Mouse (Mus musculus): ENCODE measurements at regions not wholly inside any gene's neighbourhood (a gene's known extent, or its start where the extent isn't known, plus 50 kb on each side); places are given as distances from the start of the nearest gene placed in this dataset.

GRCm38 (mm10) chr16:42627675-42628074 is 248.0 kb upstream of the Zbtb20 start:
- Histone ChIP-seq H3K27me3 (replicated peaks; ENCODE audit: insufficient read depth, low read length) (no peaks in the 10 kb centered on the region), H3K27ac (ENCODE audit: low read length) (no peak overlapping the region), H3K4me3 (ENCODE audit: low read depth, low read length) (no peak overlapping the region), H3K4me1 (ENCODE audit: insufficient read depth, low read depth, low read length) (no peaks in the 10 kb centered on the region), H3K9ac (replicated peaks; ENCODE audit: low read depth) (no peak overlapping the region), H3K36me3 (ENCODE audit: insufficient read depth, low read length) (no peaks in the 10 kb centered on the region), H3K4me2 (replicated peaks; ENCODE audit: low read depth, low read length) (no peak overlapping the region), H3K9me3 (ENCODE audit: low read length) (no peaks in the 10 kb centered on the region)
- DNase-seq (ENCODE audit: low spot score): no peak
- WGBS: 82% methylated on average over 3 of the region's 3 CpGs
- TF ChIP-seq EP300 (IDR thresholded peaks at IDR 0.05) (no peak), CTCF (IDR thresholded peaks at IDR 0.05) (no peak)
- ATAC-seq: no peak

- Histone ChIP-seq H3K4me3 (ENCODE audit: low read depth, low read length) (no peak overlapping the region), H3K4me1 (ENCODE audit: insufficient read depth, low read depth, low read length) (no peaks in the 10 kb centered on the region), H3K27me3 (replicated peaks; ENCODE audit: insufficient read depth, low read length) (no peaks in the 10 kb centered on the region), H3K9ac (replicated peaks; ENCODE audit: low read depth) (no peak overlapping the region), H3K9me3 (ENCODE audit: low read length) (no peaks in the 10 kb centered on the region), H3K27ac (ENCODE audit: low read length) (no peak overlapping the region), H3K4me2 (replicated peaks; ENCODE audit: low read depth, low read length) (no peak overlapping the region), H3K36me3 (ENCODE audit: insufficient read depth, low read length) (no peaks in the 10 kb centered on the region)
- 49% methylated on average over 3 of the region's 3 CpGs for WGBS
- DNase-seq (ENCODE audit: low spot score) (no peak), ATAC-seq (no peak)
- TF ChIP-seq CTCF (IDR thresholded peaks at IDR 0.05): no peak
- no peak for TF ChIP-seq EP300 (IDR thresholded peaks at IDR 0.05)
These were observed 259.8 kb upstream of the Zbtb20 start for GRCm38 (mm10) chr16:42615920-42616319.

GRCm38 (mm10) chr16:42612011-42612410 is 263.7 kb upstream of the Zbtb20 start:
- no peak for ATAC-seq
- H3K9ac ChIP-seq (replicated peaks; ENCODE audit: low read depth): no peak overlapping the region
- H3K27me3 ChIP-seq (replicated peaks; ENCODE audit: insufficient read depth, low read length): no peaks in the 10 kb centered on the region
- WGBS: 80% methylated on average over 2 of the region's 2 CpGs
- H3K4me1 ChIP-seq (ENCODE audit: insufficient read depth, low read depth, low read length): no peaks in the 10 kb centered on the region
- no peak overlapping the region for H3K4me2 ChIP-seq (replicated peaks; ENCODE audit: low read depth, low read length)
- no peaks in the 10 kb centered on the region for H3K9me3 ChIP-seq (ENCODE audit: low read length)
- TF ChIP-seq CTCF (IDR thresholded peaks at IDR 0.05): no peak
- no peak for TF ChIP-seq EP300 (IDR thresholded peaks at IDR 0.05)
- H3K27ac ChIP-seq (ENCODE audit: low read length): no peak overlapping the region
- no peak for DNase-seq (ENCODE audit: low spot score)
- H3K4me3 ChIP-seq (ENCODE audit: low read depth, low read length): no peak overlapping the region
- H3K36me3 ChIP-seq (ENCODE audit: insufficient read depth, low read length): no peaks in the 10 kb centered on the region

GRCm38 (mm10) chr16:42608336-42608735 is 267.3 kb upstream of the Zbtb20 start:
- Histone ChIP-seq H3K9me3 (ENCODE audit: low read length) (no peaks in the 10 kb centered on the region), H3K27ac (ENCODE audit: low read length) (no peak overlapping the region), H3K36me3 (ENCODE audit: insufficient read depth, low read length) (no peaks in the 10 kb centered on the region), H3K4me2 (replicated peaks; ENCODE audit: low read depth, low read length) (no peak overlapping the region), H3K4me1 (ENCODE audit: insufficient read depth, low read depth, low read length) (no peaks in the 10 kb centered on the region), H3K9ac (replicated peaks; ENCODE audit: low read depth) (no peak overlapping the region), H3K27me3 (replicated peaks; ENCODE audit: insufficient read depth, low read length) (no peaks in the 10 kb centered on the region), H3K4me3 (ENCODE audit: low read depth, low read length) (no peak overlapping the region)
- 46% methylated on average over 5 of the region's 5 CpGs for WGBS
- no peak; the same call in 1 of the 2 replicates for ATAC-seq
- DNase-seq (ENCODE audit: low spot score): no peak
- TF ChIP-seq EP300 (IDR thresholded peaks at IDR 0.05): no peak

GRCm38 (mm10) chr16:42592321-42592720 is 251.9 kb upstream of the Gap43 start:
- no peaks in the 10 kb centered on the region for H3K9me3 ChIP-seq (ENCODE audit: low read length)
- H3K27me3 ChIP-seq (replicated peaks; ENCODE audit: insufficient read depth, low read length): no peaks in the 10 kb centered on the region
- H3K4me1 ChIP-seq (ENCODE audit: insufficient read depth, low read depth, low read length): peaks cover 4% of the 10 kb centered on the region; the same call in 1 of the 2 replicates
- peak; percentile 89 for ATAC-seq
- no peak overlapping the region for H3K27ac ChIP-seq (ENCODE audit: low read length)
- WGBS: 42% methylated on average over 3 of the region's 3 CpGs
- no peak overlapping the region for H3K4me2 ChIP-seq (replicated peaks; ENCODE audit: low read depth, low read length)
- peak; percentile 53 for DNase-seq (ENCODE audit: low spot score)
- no peak overlapping the region for H3K9ac ChIP-seq (replicated peaks; ENCODE audit: low read depth)
- H3K36me3 ChIP-seq (ENCODE audit: insufficient read depth, low read length): no peaks in the 10 kb centered on the region
- H3K4me3 ChIP-seq (ENCODE audit: low read depth, low read length): no peak overlapping the region
- TF ChIP-seq EP300 (IDR thresholded peaks at IDR 0.05) (no peak), CTCF (IDR thresholded peaks at IDR 0.05) (no peak)

- Histone ChIP-seq H3K36me3 (ENCODE audit: insufficient read depth, low read length) (no peaks in the 10 kb centered on the region), H3K4me3 (ENCODE audit: low read depth, low read length) (no peak overlapping the region), H3K27me3 (replicated peaks; ENCODE audit: insufficient read depth, low read length) (no peaks in the 10 kb centered on the region), H3K4me1 (ENCODE audit: insufficient read depth, low read depth, low read length) (peaks cover 4% of the 10 kb centered on the region; the same call in 1 of the 2 replicates), H3K27ac (ENCODE audit: low read length) (no peak overlapping the region), H3K9me3 (ENCODE audit: low read length) (no peaks in the 10 kb centered on the region), H3K9ac (replicated peaks; ENCODE audit: low read depth) (no peak overlapping the region), H3K4me2 (replicated peaks; ENCODE audit: low read depth, low read length) (no peak overlapping the region)
- no peak for ATAC-seq
- no peak for DNase-seq (ENCODE audit: low spot score)
- WGBS: 79% methylated on average over 5 of the region's 5 CpGs
- no peak for TF ChIP-seq CTCF (IDR thresholded peaks at IDR 0.05)
- TF ChIP-seq EP300 (IDR thresholded peaks at IDR 0.05): no peak
These were observed 251.1 kb upstream of the Gap43 start for GRCm38 (mm10) chr16:42591530-42591929.

GRCm38 (mm10) chr16:42586196-42586595 is 245.7 kb upstream of the Gap43 start:
- DNase-seq (ENCODE audit: low spot score) (no peak), ATAC-seq (no peak)
- Histone ChIP-seq H3K27me3 (replicated peaks; ENCODE audit: insufficient read depth, low read length) (no peaks in the 10 kb centered on the region), H3K27ac (ENCODE audit: low read length) (no peak overlapping the region), H3K36me3 (ENCODE audit: insufficient read depth, low read length) (no peaks in the 10 kb centered on the region), H3K4me2 (replicated peaks; ENCODE audit: low read depth, low read length) (no peak overlapping the region), H3K9ac (replicated peaks; ENCODE audit: low read depth) (no peak overlapping the region), H3K9me3 (ENCODE audit: low read length) (no peaks in the 10 kb centered on the region), H3K4me3 (ENCODE audit: low read depth, low read length) (no peak overlapping the region), H3K4me1 (ENCODE audit: insufficient read depth, low read depth, low read length) (no peaks in the 10 kb centered on the region)
- no peak for TF ChIP-seq CTCF (IDR thresholded peaks at IDR 0.05)
- no peak for TF ChIP-seq EP300 (IDR thresholded peaks at IDR 0.05)
